Mouse (Mus musculus): ENCODE results near the gene Cog3. TPM values are rescaled to one million over a fixed set of nuclear protein-coding genes. Genes with fewer than 3 reads are reported as not detected.

The Cog3 gene
- total RNA-seq (2023): 41.7 TPM

DNA sequence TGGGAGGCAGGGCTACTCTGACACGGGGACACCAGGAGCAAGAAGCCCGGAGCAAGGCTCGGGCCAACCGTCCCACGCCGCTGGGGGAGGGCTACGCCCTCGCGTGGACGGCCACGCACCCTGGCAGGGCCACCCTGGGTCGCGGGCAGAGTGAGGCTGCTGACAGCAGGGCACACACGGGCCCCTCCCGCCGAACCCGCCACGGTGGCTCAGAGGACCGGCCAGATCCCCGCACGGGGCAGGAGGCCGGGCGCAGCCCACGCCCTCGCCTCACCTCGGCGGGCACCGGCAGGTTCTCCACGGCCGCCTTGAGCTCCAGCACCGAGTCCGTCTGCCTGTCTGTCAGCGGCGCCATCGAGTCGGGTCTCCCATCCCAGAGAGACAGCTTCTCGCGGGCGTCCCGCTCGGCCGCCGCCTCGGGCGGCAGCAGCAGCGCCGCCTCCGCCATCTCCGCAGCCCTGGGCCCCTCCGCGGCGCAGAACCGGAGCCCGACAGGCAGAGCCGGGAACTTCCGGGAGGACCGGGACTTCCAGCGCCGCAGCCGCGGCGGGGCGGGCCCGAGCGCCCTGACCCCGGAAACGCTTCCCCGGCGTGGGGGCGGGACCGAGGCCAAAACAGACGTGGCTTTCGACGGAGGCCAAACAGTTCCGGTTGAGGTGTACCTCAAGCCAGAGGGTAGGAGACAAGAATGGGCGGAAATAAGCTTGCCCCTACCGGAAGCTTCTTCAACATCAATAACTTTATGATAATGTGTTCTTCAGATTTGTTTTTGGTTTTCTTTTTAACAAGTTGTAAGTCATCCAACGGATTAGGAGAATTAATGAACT is at the start of gene Cog3:
TSS of gene Cog3 (minus strand) at position 527 of the 827 bp plus-strand sequence.

GRCm38 (mm10) chr14:75786868-75787793 is 32.8 kb upstream of the Cog3 start, which contains the start of gene Slc25a30:
TSS of gene Slc25a30 (minus strand) at chr14:75787037.

Other genes with a start within 250 kb of the Cog3 start
- gene Spert, start 161.4 kb downstream of the Cog3 start, total RNA-seq (2023): not detected
- gene Erich6b, start 112.3 kb downstream of the Cog3 start, total RNA-seq (2023): not detected
- gene Slc25a30, start 32.5 kb upstream of the Cog3 start, total RNA-seq (2023): 45.8 TPM
- 9,051 TPM for gene Tpt1, start 90.6 kb upstream of the Cog3 start, total RNA-seq (2023)
- not detected for gene Kctd4, start 200.5 kb upstream of the Cog3 start, total RNA-seq (2023)

Measured in CD4-positive naive resting alpha-beta T cell, adult 76 days (primary cell).